8 mouse cellular contexts compared by ENCODE assay signal in genomic region chr16:64770521-64771430, GRCm38 (mm10). TPM values are rescaled to one million over a fixed set of nuclear protein-coding genes. Genes with fewer than 3 reads are reported as not detected.
DNase-seq lines count a peak whose midpoint lies in the region; ATAC-seq lines count a peak whose summit lies in the region.

Gene 4930453N24Rik (minus strand): TSS chr16:64771161.

- peak; percentile 75 for ATAC-seq in inflammation-experienced regulatory T-cells, adult 6 months
- peak; percentile 95 for ATAC-seq in megakaryocyte-erythroid progenitor cell, adult 5-6 weeks (replicated peaks; ENCODE audit: low FRiP score, low TSS enrichment, poor library complexity, severe bottlenecking)

- peak; percentile 97 for DNase-seq in adipocyte (ENCODE audit: low spot score)
- peak; percentile 92 for DNase-seq in embryo, embryonic 10 days (ENCODE audit: low spot score)
- peak; percentile 85 for DNase-seq in gastrocnemius, postnatal 10 days
- DNase-seq in left cerebral cortex, postnatal 10 days (ENCODE audit: extremely low spot score in 1 of 2, low spot score in 2 of 2): peak; percentile 85 to 93
- peak; percentile 83 for DNase-seq in right cerebral cortex, postnatal 25 days
- DNase-seq in urinary bladder, postnatal 4 days (ENCODE audit: low spot score in 2 of 2): peak; percentile 81 to 88

- intact Hi-C loops in left cerebral cortex, postnatal 10 days (cut with DNase I): loop anchor here (2.0 kb wide), 1 partner anchor 82 kb away; no protein-coding TSS in a partner anchor

RNA-seq across cellular contexts. Expression of gene 4930453N24Rik, which starts in this region (rescaled TPM):
- total RNA-seq in gastrocnemius, postnatal 10 days (2021): 10 to 100 TPM; 22.9 to 25.5 TPM
- 10 to 100 TPM; 14.2 to 26.6 (median 19.4) TPM for polyA plus RNA-seq in inflammation-experienced regulatory T-cells, adult 6 months (2017; shearing (Covaris generic))
- 10 to 100 TPM; 18.6 to 20.3 TPM for total RNA-seq in left cerebral cortex, postnatal 10 days (2021)
- total RNA-seq in megakaryocyte-erythroid progenitor cell, adult 5-6 weeks (2014; fragmentation: Nextera tagmentation): 46.7 and 55.1 TPM in 2 replicates
- 34.0 and 37.4 TPM in 2 replicates for total RNA-seq in megakaryocyte-erythroid progenitor cell, adult 5-6 weeks (2017)

Comparison
In these comparisons a context has a peak if more than half of its experiments do, and no peak if none do; other contexts are left out.
1. Peak in every context shown above with its lines: DNase-seq and ATAC-seq.